Mouse (Mus musculus) lung, postnatal 10 days (tissue): ENCODE measurements at regions not wholly inside any gene's neighbourhood (a gene's known extent, or its start where the extent isn't known, plus 50 kb on each side); places are given as distances from the start of the nearest gene placed in this dataset.
"Not testable (repeated sequence)": the region's sequence is repeated elsewhere in the genome, so short reads cannot be mapped to it uniquely, and the experiment has no call there.

Experiments
- DNase-seq: peaks from one replicate; pipeline ENCODE4 v3.0.0; 2021

DNA sequence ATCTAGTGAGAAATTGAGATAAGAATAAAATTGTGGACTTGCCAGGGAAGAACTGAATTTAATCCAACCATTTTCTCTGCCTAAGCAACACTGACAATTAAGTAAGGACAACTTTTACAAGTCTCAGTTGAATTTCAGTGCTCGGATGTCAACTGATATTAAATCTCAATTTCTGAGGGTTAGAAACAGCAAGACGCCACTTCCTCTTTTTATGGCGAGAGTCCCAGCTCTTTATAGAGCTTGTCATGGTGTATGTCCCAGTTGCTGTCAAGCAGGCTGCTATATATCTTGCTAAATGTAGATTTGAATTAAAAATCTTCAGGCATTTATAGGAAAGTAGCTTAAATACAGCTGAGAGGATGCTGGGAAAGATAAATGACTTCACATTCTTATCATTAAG lies 697.8 kb upstream of the Got2 start:
- DNase-seq: no peak

DNA sequence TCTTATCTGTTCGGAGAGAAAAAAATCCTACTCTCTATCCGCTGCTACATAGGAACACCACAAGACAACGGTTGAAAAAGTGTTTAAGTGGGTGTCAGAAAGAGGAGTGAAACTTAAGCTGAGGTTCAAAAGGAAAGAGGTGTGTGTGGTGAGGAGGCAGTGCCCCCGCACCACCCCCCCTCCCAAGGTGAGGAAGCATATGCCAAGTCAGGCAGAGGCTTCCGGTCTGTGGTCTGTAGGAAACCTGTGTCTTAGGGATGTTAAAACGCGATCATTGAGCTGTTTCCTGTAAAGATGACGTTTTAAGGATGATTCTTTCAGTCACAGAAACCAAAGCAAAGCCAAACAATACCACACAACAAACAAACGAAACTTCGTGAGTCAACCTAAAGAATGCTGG lies 664.2 kb upstream of the Got2 start:
- DNase-seq: no peak

DNA sequence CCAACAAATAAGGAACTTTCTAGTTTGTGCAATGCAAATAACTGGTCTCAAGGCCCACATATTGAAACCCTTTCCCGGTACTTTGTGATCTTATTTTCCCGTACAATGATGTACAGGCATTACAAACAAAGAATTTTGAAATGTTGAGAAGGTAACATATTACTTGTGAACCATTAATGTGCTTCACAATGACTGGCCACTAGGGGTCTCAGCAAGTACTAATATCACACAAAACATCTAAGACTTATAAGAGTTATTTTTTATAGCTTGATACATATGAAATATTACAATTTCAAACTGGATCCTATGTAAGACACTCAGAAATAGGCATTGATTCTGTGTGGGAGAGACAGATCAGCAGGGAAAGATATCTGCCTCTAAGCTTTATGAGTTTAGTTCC lies 662.1 kb upstream of the Got2 start:
- DNase-seq: no peak

DNA sequence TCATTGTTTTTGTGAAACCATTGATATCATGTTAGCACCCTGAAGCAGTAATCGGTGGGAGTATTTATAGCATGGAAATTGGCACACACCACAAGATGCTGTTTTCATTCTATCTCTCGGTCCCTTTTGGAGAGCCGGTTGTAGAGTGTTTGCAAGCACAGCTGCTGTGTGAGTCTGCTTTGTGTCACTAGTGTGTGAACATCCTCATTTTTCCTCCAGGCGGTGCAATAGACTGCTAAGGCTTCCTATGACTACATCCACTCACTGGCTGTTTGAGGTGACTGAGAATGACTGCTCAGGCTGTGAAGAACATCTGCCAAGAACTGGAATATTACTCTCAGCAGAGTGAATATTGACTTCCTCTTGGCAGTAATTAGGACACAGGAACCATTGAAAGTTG lies 660.3 kb upstream of the Got2 start:
- DNase-seq: no peak

DNA sequence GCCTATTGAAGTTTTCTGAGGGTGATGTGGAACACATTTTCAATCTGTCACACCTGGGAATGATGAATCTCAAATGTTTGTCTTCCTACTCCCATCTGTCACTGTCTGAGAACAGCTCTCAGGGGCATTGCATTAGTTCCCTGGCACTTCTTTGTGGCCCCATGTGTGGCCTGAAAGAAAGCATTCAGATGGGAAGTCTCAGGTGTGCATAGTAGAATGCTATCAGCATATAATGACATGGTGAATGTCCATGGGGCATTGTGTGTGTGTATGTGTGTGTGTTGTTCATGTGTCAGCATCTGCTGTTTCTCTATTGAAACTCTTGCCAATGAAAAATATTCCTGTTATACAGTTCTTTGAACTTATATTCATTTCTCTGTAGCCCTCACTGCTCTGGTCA lies 659.8 kb upstream of the Got2 start:
- DNase-seq: no peak

DNA sequence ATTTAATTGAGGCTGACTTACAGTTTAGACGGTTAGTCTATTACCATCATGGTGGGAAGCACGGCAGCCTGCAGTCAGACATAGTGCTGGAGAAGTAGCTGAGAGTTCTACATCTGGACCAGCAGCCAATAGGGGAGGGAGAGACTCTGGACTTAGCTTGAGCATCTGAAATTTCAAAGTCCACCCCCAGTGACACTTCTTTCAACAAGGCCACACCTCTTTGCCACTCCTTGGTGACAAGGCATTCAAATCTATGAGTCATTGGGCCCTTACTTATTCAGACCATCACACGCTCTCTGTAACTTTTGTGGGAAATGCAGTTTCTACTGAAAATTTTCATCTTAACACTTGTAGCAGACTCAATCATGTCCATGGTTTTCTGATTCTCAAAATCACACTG lies 653.9 kb upstream of the Got2 start:
- no peak for DNase-seq

DNA sequence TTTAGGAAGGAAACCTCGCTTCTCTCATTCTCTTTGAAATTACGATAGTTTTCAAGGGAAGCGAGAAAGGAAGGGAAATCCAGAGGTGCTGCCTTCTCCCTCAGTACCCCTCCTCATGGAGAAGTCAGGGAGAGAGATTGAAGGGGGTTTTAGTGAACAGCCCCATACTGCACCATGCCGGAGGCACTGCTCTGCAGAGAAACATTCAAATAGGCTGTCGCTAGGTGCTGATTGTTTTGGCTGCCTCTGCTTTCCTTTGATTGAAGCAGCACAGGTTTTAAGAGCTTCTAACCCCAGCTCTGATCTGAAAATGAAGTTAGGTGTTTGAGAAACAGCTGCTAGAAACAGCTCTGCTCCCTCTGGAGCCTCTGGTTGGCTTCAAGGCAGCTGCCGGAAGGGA lies 610.5 kb upstream of the Got2 start:
- no peak for DNase-seq

DNA sequence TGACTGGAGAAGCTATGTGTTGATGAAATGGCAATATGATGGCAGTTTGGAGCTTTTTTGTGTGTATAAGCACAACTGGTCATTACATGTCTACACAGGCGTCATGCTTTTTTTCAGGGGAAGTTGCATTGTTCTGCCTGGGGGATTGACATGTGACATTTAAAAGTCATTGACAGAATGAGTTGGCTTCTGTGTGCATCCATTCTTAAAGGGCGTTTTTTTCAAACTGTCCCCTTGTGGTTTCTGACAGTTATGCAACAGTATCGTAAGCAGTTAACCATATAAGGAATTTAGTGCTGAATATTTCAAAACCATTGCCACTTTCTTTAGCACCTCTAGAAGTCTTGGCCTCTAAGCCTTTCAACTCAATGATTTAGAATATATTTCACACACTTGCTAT lies 607.1 kb upstream of the Got2 start:
- no peak for DNase-seq

DNA sequence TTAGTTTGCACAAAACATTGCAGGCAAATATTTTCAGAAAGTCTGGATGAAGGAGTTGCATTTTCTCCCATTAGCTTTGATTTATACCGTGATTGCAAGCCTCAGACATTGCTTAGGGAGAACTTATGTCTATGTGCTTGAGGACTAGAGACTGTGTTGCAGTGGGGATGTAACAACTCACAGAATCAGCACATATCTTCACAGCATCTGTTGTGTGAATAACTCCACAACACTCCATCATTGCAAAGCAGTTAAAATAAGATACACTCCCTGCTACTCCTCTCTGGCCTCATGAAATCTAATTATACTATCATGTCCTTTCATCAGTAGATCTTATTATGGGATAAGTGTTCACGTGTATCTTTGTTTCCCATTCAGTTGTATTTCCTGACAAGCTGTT lies 601.5 kb upstream of the Got2 start:
- no peak for DNase-seq

DNA sequence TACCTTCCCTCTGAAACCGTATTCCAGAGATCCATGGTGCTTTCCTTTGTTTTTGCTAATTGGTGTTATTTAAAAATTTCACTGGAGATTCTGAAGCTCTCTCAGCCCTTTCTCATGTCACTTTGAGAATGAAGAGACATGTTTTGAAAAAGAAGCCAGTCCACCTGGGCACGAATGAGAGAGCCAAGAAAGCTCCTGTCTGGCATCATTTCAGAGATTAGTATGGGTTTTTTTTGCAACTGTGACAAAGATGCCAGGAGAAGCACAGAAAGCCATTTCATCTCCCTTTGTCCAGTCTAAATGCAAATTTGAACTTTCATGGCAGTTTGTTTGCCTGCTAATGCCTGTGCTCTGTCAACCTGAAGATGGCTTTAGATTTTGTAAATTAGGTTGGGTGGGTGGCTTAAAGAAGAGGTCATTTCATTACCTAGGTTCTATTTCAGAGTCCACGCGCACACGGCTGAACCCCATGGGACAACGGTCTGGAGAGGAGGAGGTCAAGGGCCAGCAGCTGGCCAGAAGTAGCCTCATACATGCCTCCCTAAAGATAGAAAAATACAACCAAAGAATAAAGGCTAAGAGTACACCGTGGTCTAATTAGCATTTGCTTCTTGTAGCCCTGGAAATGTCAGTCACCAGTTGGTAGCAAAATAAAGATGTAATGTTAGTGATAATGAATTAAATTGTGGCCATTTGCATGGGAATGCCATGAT lies 600.5 kb upstream of the Got2 start:
- no peak for DNase-seq

DNA sequence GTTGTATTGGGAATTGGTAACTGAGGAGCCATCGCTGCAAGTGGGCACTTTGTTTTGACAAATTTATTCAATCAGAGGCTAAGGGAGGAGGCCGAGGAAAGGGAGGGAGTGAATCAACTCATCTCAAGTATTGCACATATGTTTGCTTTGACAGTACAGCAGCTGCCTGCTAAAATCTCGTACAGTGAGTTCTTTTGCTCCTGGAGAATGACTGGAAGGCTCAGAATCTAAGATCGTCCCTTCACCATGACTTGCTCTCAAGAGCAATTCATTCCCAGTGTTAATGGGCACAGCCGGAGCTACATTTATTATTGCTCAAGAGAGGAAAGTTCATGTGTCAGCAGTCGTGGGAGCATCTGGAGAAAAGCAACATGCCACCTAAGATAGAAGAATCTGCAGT lies 567.6 kb upstream of the Got2 start:
- DNase-seq: no peak

DNA sequence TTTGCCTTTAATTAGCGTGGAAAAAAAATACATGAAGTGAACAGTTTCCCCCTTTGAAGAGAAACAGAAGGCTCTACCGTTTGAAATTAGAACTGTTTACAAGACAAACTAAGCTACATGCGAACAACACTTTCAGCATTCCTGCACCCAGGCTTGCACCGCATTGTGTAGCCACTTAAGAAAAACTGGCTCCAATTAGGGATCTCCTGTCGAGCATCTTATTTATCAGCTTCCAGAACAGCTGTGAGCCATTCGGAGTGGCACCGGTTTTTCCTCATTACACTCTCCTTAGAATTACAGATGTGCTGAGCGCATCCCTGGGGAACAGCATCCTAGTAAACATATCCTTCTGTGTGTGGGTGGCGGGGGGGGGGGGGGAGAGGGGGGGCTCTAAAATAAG lies 567.0 kb upstream of the Got2 start:
- DNase-seq: no peak

DNA sequence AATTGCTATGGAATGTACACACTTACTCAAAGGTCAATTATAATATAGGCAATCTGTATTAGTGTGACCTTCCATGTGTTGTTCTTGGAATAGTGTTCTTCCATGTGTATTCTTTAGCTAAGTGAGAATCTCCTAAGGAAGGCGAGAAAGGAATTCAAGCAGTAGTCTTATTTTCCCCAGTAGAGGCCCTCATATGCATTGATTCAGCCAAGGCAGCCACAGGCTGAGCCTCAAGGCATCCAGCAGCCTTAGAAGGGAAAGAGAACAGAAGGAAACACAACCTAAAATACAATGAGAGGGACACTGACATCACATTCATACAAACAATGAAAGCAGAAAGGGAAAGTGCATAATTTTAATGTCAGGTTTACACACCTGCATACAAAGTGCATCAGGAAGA lies 541.4 kb upstream of the Got2 start:
- no peak for DNase-seq

DNA sequence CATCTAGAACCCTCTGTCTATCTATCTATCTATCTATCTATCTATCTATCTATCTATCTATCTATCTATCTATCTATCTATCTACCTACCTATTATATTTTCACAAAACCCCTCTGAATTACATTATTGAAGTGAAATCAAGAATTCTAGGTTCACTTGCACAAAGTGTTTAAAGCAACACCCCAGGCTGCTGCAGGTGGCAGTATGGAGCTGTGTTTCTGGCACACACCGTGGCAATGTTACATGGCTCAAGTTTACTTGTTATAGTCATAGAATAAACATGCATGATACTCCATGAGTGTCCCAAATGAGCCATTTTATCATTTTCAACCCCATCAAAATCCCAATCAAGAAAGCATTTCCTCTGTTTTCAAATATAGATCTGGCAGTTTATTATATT lies 538.6 kb upstream of the Got2 start:
- DNase-seq: no peak

DNA sequence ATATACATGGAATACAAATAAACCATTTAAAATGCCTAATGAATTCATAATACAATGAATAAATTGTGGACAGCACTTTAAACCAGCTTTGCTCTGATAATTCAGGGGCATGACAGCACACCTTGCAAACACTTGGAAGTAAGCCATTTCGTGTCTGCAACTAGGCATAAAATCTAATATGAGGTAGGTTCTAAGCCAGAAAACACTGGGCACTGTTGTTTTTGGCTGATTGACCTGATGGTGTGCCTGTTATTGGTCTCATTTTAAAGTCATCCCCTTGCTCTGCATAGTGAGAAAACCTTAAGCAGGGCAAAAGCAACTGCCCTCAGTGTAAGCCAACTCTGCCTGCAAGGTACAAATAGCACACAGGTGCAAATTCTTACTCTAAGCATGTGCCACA lies 521.3 kb upstream of the Got2 start:
- no peak for DNase-seq

DNA sequence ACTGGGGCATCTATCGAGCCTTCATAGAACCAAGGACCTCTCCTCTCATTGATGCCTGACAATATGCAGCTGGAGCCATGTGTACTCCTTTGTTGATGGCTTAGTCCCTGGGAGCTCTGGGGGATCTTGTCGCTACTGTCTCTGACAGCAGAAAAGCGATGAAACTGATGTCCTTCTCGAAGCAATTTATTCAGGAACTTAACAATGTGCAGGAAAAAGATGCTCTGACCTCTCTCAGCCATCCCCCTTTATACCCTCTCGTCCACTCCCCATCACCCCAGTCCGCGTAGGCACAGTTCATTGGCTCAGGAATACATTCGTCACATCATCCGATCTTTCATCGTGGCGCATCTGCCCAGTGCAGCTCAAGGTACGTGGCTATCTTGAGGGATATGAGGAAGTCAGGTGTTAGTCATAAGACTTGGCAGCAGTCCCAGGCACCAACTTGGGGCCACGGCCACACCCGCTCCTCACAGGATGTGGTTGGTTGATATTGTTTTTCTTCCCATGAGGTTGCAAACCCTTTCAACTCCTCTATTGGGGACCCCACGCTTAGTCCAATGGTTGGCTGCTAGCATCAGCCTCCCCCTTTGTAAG lies 516.3 kb upstream of the Got2 start:
- no peak for DNase-seq

DNA sequence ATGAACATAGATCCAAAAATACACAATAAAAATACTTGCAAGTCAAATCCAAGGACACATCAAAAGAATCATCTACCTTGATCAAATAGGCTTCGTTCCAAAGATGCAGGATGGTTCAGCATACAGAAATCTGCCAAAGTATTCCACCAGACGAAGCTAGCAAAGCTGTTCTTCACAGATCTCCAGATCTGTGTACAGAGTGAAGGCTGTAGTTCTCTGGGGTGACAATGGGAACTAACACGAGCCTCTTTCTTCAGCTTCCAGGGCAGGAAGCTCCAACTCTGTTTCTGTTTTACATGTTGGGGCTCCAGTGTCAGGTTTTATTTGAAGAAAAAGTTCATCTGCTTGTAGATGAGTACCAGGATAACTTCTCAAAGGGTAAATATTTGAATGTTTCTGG lies 515.3 kb upstream of the Got2 start:
- no peak for DNase-seq

DNA sequence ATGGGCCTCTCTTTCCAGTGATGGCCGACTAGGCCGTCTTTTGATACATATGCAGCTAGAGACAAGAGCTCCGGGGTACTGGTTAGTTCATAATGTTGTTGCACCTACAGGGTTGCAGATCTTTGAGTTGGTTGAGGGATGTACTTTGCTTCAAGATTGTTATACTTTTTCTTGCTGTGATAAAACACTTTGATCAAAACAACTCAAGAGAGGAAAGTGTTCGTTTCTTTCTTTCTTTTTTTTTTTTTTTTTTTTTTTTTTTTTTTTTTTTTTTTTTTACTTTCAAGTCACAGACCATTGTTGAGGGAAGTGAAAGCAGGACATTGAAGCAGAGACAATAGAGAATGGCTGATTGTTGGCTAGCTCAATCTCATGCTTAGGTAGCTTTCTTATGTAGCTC lies 511.0 kb upstream of the Got2 start:
- not testable (repeated sequence) for DNase-seq

DNA sequence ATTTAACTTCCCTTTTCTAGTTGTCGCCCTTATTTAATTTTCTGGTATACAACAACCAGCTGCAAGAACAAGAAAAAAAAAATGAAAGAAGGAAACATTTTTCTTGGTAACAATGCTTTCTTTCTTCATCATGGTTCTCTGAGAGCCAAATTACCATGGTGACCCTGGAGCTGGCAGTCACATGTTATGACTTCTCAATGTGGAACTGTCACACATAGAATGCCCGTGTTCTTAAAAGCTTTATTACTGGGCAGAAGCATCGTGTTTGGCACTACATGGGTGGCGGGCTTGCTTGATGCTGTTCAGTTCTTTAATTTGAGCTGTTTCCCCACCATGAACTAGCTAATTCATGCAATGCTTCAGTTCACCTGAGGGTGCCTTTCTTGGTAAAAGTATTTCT lies 504.7 kb upstream of the Got2 start:
- no peak for DNase-seq

DNA sequence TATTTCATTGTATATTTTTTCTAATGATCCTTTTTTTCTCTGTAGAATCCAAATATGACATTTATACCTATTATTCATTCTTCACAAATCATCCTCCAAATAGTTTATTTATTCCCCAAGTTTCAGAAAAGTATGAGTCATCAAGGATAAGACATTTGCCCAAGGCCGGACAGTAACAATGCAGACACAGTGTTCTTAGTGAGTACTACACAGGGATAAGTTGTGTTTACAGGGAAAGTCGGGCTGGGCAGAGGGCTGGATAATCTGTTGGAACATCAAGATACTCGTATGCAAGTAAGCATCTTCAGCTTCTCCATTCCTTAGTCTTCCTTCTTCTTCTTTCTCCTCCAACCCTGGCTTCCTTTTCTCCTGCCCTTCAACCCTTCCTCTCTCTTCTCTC lies 500.9 kb upstream of the Got2 start:
- no peak for DNase-seq

DNA sequence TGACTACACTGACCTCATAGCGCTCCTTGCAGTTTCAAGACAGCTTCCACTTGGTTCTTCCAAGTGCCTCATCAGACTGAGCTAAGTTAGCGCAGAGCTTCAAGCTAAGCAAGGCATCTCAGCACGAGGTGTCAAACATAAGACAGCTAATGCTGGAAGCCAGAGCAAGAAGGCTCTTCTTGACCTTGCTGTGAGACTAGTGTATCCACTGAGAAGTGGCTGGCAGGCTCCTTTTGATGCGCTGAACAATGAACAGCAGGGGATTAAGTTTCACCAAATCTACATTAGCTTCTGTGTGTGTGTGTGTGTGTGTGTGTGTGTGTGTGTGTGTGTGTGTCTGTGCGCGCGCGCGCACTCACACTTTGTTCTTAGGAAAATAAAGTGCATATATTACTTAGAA lies 482.2 kb upstream of the Got2 start:
- no peak for DNase-seq

DNA sequence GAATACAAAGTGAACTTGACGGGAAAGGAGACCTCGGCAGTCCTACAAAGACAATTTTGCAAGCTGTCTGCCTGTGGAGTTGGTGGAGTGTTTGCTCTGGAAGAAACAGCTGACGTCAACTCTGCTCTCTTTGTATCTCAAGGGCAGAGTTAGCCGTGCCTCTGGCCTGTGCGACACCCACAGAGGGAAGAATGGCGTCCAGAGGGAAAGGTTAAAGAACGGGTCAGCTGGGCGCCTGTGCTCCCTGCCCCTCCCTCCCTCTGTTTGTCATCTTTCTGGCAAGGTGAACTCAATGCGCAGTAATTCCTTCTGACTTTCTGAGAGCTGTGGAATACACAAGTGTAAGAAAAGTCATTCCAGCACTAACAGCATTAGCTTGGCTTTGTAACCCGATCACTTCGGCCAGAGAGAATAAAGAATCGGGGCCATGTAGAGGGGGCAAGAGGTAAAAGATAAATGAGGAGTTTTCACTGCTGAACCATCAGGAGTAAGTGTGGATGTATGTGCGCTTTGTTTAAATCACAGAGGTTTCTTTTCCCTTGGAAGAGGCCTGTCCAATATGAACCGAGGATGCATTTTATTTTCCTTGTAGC lies 474.6 kb upstream of the Got2 start:
- DNase-seq: no peak

DNA sequence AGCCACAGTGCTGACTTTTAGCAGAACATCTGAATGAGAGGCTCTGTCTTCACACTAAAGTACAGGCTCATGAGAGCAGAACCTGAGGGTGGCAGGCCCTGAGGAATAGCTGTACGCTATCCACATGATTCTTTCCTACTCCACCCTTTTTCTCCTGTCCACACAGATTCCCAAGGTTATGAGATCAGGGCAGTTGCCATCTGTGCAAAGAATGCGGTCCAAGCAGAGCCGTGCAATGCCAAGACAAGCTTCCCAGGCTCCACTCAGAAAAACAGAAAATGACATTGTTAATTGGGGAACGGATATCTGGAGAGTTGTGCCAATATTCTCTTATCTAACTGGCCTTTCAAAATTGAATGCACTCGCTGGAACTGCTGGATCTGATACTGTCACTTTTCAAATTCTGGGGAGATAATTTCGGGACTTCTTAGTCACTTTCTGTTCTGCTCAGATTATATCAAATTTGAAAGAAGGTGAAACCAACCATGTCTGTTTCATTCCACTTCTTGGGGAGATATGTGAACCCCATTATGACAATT lies 462.3 kb upstream of the Got2 start:
- no peak for DNase-seq

DNA sequence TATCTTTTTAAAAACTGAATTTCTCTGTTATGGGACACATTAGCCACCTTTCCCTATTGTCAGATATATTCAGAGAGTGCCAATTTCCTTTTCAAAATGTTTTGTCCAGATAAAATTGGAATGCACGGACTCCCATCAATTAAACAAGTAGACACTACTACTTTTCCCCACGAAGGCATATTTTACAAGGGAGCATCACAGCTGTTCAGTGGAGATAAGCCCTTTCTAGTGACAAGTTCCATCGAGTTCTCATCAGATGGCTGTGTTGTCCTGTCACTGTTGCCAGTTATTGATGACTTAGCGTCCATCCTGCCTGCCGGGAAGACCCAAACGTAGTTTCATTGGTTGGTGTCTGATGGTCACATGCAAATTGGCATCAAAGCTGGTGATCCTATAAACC lies 461.2 kb upstream of the Got2 start:
- DNase-seq: no peak

DNA sequence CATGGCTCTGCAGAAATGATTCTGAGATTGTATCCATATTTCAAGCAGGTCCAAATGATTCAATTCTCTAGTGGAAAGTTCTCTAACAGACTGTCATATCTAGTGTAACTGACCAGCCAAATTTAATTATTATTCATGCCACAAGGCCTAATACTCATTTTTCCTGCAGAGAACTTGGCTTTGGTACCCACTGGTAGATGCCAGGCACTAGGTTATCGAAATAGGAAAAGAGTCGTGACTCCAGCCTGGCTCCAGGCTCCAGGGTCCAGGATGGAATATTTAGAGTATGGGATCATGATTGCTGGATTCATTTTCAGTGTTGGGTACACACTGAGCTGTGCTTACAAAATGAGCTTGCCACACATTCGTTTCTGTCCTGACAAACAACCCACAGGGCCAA lies 452.4 kb upstream of the Got2 start:
- no peak for DNase-seq
